Mouse (Mus musculus) brain, embryonic 14.5 days (tissue): ENCODE measurements around the gene Vwf.

ENCODE experiments used
- CTCF ChIP-seq: fragments of 200-500 bp; IDR thresholded peaks from 2 replicates; pipeline ENCODE4 v1.5.1; 2012; ENCODE audit warnings: inconsistent platforms, mild to moderate bottlenecking, moderate library complexity, borderline replicate concordance; ENCODE audit not compliant: insufficient read depth, insufficient read length; ENCODE audit errors: extremely low read depth
- POLR2A ChIP-seq: fragments of 200-500 bp; IDR thresholded peaks from 2 replicates; pipeline ENCODE4 v1.6.1; 2012; ENCODE audit warnings: mild to moderate bottlenecking, inconsistent platforms, borderline replicate concordance; ENCODE audit not compliant: poor library complexity, insufficient read depth, insufficient read length, severe bottlenecking; ENCODE audit errors: extremely low read depth

GRCm38 (mm10) chr6:125591652-125592385 is 45.2 kb downstream of the Vwf start:
- TF ChIP-seq POLR2A (no peak), CTCF (no peak)
